Comparison of ENCODE assay signal across 13 mouse cellular contexts in the genomic region with DNA sequence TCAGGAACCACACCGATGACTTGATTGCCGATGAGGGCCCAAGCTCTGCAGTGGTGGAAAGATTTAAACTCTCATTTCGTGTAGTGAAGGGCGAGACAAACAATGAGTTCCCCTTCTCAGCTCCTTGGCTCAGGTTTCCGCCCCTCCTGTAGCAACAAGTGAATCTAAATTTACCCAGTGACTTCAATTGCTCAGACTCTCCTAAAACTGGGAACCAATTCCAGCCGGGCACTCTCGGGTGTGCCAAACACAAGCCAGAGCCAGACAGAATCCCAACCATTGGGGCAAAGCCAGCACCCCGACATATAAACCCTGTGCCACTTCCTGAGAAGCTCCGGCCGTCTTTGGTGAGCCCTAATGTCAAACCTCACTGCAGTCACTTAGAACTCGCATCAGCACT. TPM values are rescaled to one million over a fixed set of nuclear protein-coding genes. Genes with fewer than 3 reads are reported as not detected.
DNase-seq lines count a peak whose midpoint lies in the region; ATAC-seq and TF ChIP-seq lines count a peak whose summit lies in the region.
"Had no signal": no experiment of that assay in that cellular context is flagged by ENCODE, and none has a peak within 500 bp of the region (broad histone marks: within the 10 kb centered on the region; RNA-seq: fewer than 3 reads in every experiment).

A gene (minus strand): TSS at position 139 of the 400 bp plus-strand sequence.

- peak within 1 kb of the TSS; percentile 25; the same call in 1 of the 2 replicates for H3K4me2 ChIP-seq in kidney, embryonic 16.5 days (replicated peaks; ENCODE audit: low read depth, low read length)
- H3K4me2 ChIP-seq in heart, embryonic 14.5 days (ENCODE audit: low read length) = peak within 1 kb of the TSS; percentile 52
- H3K4me2 ChIP-seq in limb, embryonic 14.5 days (replicated peaks; ENCODE audit: low read depth, low read length, severe bottlenecking) = no peak within 1 kb of the TSS
- H3K4me2 ChIP-seq: limb, embryonic 15.5 days had no signal

- no peaks in the 10 kb centered on the region for H3K27me3 ChIP-seq in kidney, embryonic 16.5 days (ENCODE audit: insufficient read depth, low read length)
- H3K27me3 ChIP-seq in heart, embryonic 14.5 days (ENCODE audit: control insufficient read depth, insufficient read depth, low read length) = no peaks in the 10 kb centered on the region
- H3K27me3 ChIP-seq in limb, embryonic 14.5 days (ENCODE audit: control insufficient read depth, insufficient read depth, low read length) = no peaks in the 10 kb centered on the region
- H3K27me3 ChIP-seq: limb, embryonic 15.5 days; megakaryocyte, embryonic 14.5 days; Patski had no signal

- peaks cover 6% of the 10 kb centered on the region for H3K4me1 ChIP-seq in kidney, embryonic 16.5 days (ENCODE audit: insufficient read depth, low read length)
- H3K4me1 ChIP-seq in heart, embryonic 14.5 days (ENCODE audit: control insufficient read depth in 2 of 2, insufficient read depth in 2 of 2, low read length in 2 of 2) = peaks cover 4 to 9% of the 10 kb centered on the region in 2 experiments; a peak in 3 of 4 replicates
- H3K4me1 ChIP-seq in limb, embryonic 14.5 days (ENCODE audit: control insufficient read depth, insufficient read depth, low read length) = no peaks in the 10 kb centered on the region
- H3K4me1 ChIP-seq: limb, embryonic 15.5 days; megakaryocyte, embryonic 14.5 days had no signal

- H3K9me3 ChIP-seq in kidney, embryonic 16.5 days (ENCODE audit: low read length) = no peaks in the 10 kb centered on the region
- H3K9me3 ChIP-seq in heart, embryonic 14.5 days (ENCODE audit: control insufficient read depth, low read length) = no peaks in the 10 kb centered on the region
- no peaks in the 10 kb centered on the region for H3K9me3 ChIP-seq in limb, embryonic 14.5 days (ENCODE audit: control insufficient read depth, low read length)
- H3K9me3 ChIP-seq: limb, embryonic 15.5 days; megakaryocyte, embryonic 14.5 days had no signal

- ATAC-seq in kidney, embryonic 16.5 days (ENCODE audit: low FRiP score, low TSS enrichment) = no peak
- ATAC-seq in heart, embryonic 14.5 days (ENCODE audit: insufficient number of reproducible peaks, insufficient read depth, low FRiP score, low read depth) = peak; percentile 47; the same call in 1 of the 2 replicates
- peak; percentile 9 for ATAC-seq in limb, embryonic 14.5 days (ENCODE audit: low FRiP score, low read depth)
- ATAC-seq: CD4-positive, CD25-positive, alpha-beta regulatory T cell, adult 4 months; Patski had no signal

- no peak within 1 kb of the TSS for H3K9ac ChIP-seq in kidney, embryonic 16.5 days (replicated peaks; ENCODE audit: low read length)
- peak within 1 kb of the TSS; percentile 42 for H3K9ac ChIP-seq in heart, embryonic 14.5 days (ENCODE audit: low read length)
- H3K9ac ChIP-seq in limb, embryonic 14.5 days (ENCODE audit: low read depth, low read length, severe bottlenecking) = no peak within 1 kb of the TSS
- H3K9ac ChIP-seq: limb, embryonic 15.5 days had no signal

- TF ChIP-seq POLR2A in limb, embryonic 14.5 days (IDR thresholded peaks at IDR 0.05; ENCODE audit: borderline replicate concordance, extremely low read depth, insufficient read depth, insufficient read length) = no peak

- 16% methylated on average over 11 of the region's 11 CpGs for WGBS in kidney, embryonic 16.5 days
- WGBS in heart, embryonic 14.5 days = 35% methylated on average over 11 of the region's 11 CpGs
- WGBS in limb, embryonic 14.5 days = 33% methylated on average over 11 of the region's 11 CpGs

- no peak for DNase-seq in kidney, postnatal 10 days
- DNase-seq in gastrocnemius, adult 8-10 months (ENCODE audit: low spot score in 2 of 2) = peak; percentile 77 to 88
- DNase-seq in limb, embryonic 14.5 days (ENCODE audit: low spot score) = peak; percentile 16
- no peak for DNase-seq in spleen, postnatal 10 days (ENCODE audit: low spot score in 2 of 2)
- DNase-seq in right cerebral cortex, postnatal 14 days = no peak
- no peak for DNase-seq in spleen, postnatal 36 days (ENCODE audit: low spot score in 2 of 2)
- DNase-seq: cerebellum, adult 9-11 months had no signal

- no peak within 1 kb of the TSS for H3K4me3 ChIP-seq in kidney, embryonic 16.5 days (ENCODE audit: low read length)
- H3K4me3 ChIP-seq in heart, embryonic 14.5 days (ENCODE audit: control insufficient read depth in 1 of 2, insufficient read depth in 1 of 2, low read depth in 1 of 2, low read length in 2 of 2) = peak within 1 kb of the TSS in 1 of 2 experiments; percentile 10; a peak in 1 of 4 replicates
- no peak within 1 kb of the TSS for H3K4me3 ChIP-seq in limb, embryonic 14.5 days (replicated peaks; ENCODE audit: low read length)
- H3K4me3 ChIP-seq: limb, embryonic 15.5 days; megakaryocyte, embryonic 14.5 days had no signal

- H3K36me3 ChIP-seq in kidney, embryonic 16.5 days (ENCODE audit: insufficient read depth, low read length) = no peaks in the 10 kb centered on the region
- H3K36me3 ChIP-seq in heart, embryonic 14.5 days (ENCODE audit: control insufficient read depth, insufficient read depth, low read length) = no peaks in the 10 kb centered on the region
- H3K36me3 ChIP-seq in limb, embryonic 14.5 days (ENCODE audit: control insufficient read depth, insufficient read depth, low read length) = no peaks in the 10 kb centered on the region
- H3K36me3 ChIP-seq: limb, embryonic 15.5 days had no signal

- H3K27ac ChIP-seq in kidney, embryonic 16.5 days (ENCODE audit: low read length) = 0 out of 2 replicates have a peak within 1 kb of the TSS, but pooled peaks have one; percentile 3
- peak within 1 kb of the TSS; percentile 60 to 83 for H3K27ac ChIP-seq in heart, embryonic 14.5 days (replicated peaks in 1 of 2; ENCODE audit: control insufficient read depth in 1 of 2, insufficient read depth in 1 of 2, low read depth in 2 of 2, low read length in 2 of 2)
- no peak within 1 kb of the TSS for H3K27ac ChIP-seq in limb, embryonic 14.5 days (replicated peaks; ENCODE audit: low read depth, low read length)
- H3K27ac ChIP-seq: limb, embryonic 15.5 days had no signal

RNA-seq across cellular contexts. Expression of the gene that starts here (rescaled TPM):
- 0.67 and 1.4 TPM in 2 replicates for polyA plus RNA-seq in kidney, embryonic 16.5 days (2015; fragmentation: Nextera tagmentation; extraction: Ambion mirVana)
- total RNA-seq in gastrocnemius, adult 8-10 months (2022) = 100 to 1,000 TPM; 109 to 124 (median 115) TPM
- polyA plus RNA-seq in heart, embryonic 14.5 days (2014; fragmentation: Nextera tagmentation; extraction: Ambion mirVana) = 41.0 and 44.1 TPM in 2 replicates
- 9.5 and 10.4 TPM in 2 replicates for polyA plus RNA-seq in limb, embryonic 14.5 days (2012; rRNA removed)
- polyA plus RNA-seq in limb, embryonic 14.5 days (2014; fragmentation: Nextera tagmentation; extraction: Ambion mirVana) = 12.1 and 12.5 TPM in 2 replicates
- polyA plus RNA-seq: CD4-positive, CD25-positive, alpha-beta regulatory T cell, adult 4 months; Patski had no signal

Comparison
In these comparisons a context has a peak if more than half of its experiments do, and no peak if none do; other contexts are left out.
1. DNase-seq: peak in gastrocnemius, adult 8-10 months (2 of 2) and limb, embryonic 14.5 days (single experiment); none in kidney, postnatal 10 days (single experiment), spleen, postnatal 10 days (0 of 2), right cerebral cortex, postnatal 14 days (single experiment) and spleen, postnatal 36 days (0 of 2).